Mouse (Mus musculus) lung, postnatal 25 days (tissue): Measurements from ENCODE around the gene Mblac2.
A peak's percentile ranks its signal among the peaks of the same experiment; 100 is the strongest.
"Not testable (repeated sequence)": the region's sequence is repeated elsewhere in the genome, so short reads cannot be mapped to it uniquely, and the experiment has no call there.

Experiments
- DNase-seq: peaks from one replicate; pipeline ENCODE4 v3.0.0; 2022; ENCODE audit warnings: low spot score

Gene Mblac2

GRCm38 (mm10) chr13:81710775-81711545 is at the start of gene Mblac2, which contains the start of gene Polr3g:
Gene Mblac2 (plus strand): TSS chr13:81711341.
Gene Polr3g (minus strand): TSS chr13:81711013.
- peak; percentile 95 for DNase-seq

- no peak for DNase-seq
Observed at GRCm38 (mm10) chr13:81663566-81664330, 47.4 kb upstream of the Mblac2 start.

- no peak for DNase-seq
Observed at GRCm38 (mm10) chr13:81664331-81664698, 46.8 kb upstream of the Mblac2 start.

GRCm38 (mm10) chr13:81667713-81668112 is 43.4 kb upstream of the Mblac2 start:
- DNase-seq: no peak

- no peak for DNase-seq
Observed at GRCm38 (mm10) chr13:81675333-81675732, 35.8 kb upstream of the Mblac2 start.

- DNase-seq: no peak
Observed at GRCm38 (mm10) chr13:81683107-81683506, 28.0 kb upstream of the Mblac2 start.

GRCm38 (mm10) chr13:81684258-81684657 is 26.9 kb upstream of the Mblac2 start:
- DNase-seq: no peak

GRCm38 (mm10) chr13:81684884-81685283 is 26.3 kb upstream of the Mblac2 start:
- no peak for DNase-seq

GRCm38 (mm10) chr13:81689587-81689986 is 21.6 kb upstream of the Mblac2 start:
- DNase-seq: no peak

- no peak for DNase-seq
Observed at GRCm38 (mm10) chr13:81690477-81690876, 20.7 kb upstream of the Mblac2 start.

GRCm38 (mm10) chr13:81691606-81692005 is 19.5 kb upstream of the Mblac2 start:
- no peak for DNase-seq

- DNase-seq: no peak
Observed at GRCm38 (mm10) chr13:81694446-81694845, 16.7 kb upstream of the Mblac2 start.

GRCm38 (mm10) chr13:81703148-81703547 is 8.0 kb upstream of the Mblac2 start:
- DNase-seq: no peak

- DNase-seq: no peak
Observed at GRCm38 (mm10) chr13:81703621-81704020, 7.5 kb upstream of the Mblac2 start.

GRCm38 (mm10) chr13:81706311-81706710 is 4.8 kb upstream of the Mblac2 start:
- no peak for DNase-seq

- no peak for DNase-seq
Observed at GRCm38 (mm10) chr13:81709805-81710204, 1.3 kb upstream of the Mblac2 start.

- no peak for DNase-seq
Observed at GRCm38 (mm10) chr13:81710266-81710665, 875 bp upstream of the Mblac2 start.

- DNase-seq: no peak
Observed at GRCm38 (mm10) chr13:81711546-81712371, 618 bp downstream of the Mblac2 start.

GRCm38 (mm10) chr13:81713896-81714295 is 2.8 kb downstream of the Mblac2 start:
- no peak for DNase-seq

- DNase-seq: not testable (repeated sequence)
Observed at GRCm38 (mm10) chr13:81728141-81728540, 17.0 kb downstream of the Mblac2 start.

- DNase-seq: no peak
Observed at GRCm38 (mm10) chr13:81729102-81729501, 18.0 kb downstream of the Mblac2 start.

- DNase-seq: no peak
Observed at GRCm38 (mm10) chr13:81730362-81730761, 19.2 kb downstream of the Mblac2 start.
